Mouse (Mus musculus): Measurements from ENCODE around the gene Mkln1. TPM values are rescaled to one million over a fixed set of nuclear protein-coding genes. Genes with fewer than 3 reads are reported as not detected.

Gene Mkln1
- polyA plus RNA-seq, 1 experiment = 21.0 TPM

DNA sequence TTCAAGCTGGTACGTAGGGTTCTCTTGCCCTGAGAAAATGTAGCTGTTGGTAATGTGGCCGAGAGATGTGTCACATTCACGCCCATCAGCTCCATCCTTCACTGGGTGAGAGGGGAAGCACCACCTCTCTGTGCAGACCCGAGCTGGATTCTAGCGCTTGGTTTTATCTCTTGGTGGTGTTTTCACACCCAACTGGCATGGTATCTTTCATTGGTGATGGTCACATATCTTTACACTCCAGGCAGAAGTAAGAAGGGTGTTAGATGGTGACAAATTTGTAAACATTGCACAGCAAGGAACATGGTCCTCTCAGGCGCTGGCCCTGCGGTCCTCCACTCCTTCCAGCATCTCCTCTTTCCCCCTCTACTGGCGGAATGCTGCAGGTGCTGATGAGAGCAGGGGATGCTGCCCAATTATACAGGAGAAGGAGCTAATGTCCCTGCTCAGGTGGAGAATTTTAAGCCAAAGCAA is 120.5 kb downstream of the Mkln1 start:
- H3K4me3 ChIP-seq (ENCODE audit: extremely low read depth, insufficient read depth, insufficient read length) = no peak overlapping the region
- 80% methylated on average over 8 of the region's 8 CpGs for WGBS
- TF ChIP-seq CTCF (IDR thresholded peaks at IDR 0.05; ENCODE audit: extremely low read depth, insufficient read depth, insufficient read length, insufficient replicate concordance) (no peak), POLR2A (IDR thresholded peaks at IDR 0.05; ENCODE audit: low read depth, low read length) (no peak)

DNA sequence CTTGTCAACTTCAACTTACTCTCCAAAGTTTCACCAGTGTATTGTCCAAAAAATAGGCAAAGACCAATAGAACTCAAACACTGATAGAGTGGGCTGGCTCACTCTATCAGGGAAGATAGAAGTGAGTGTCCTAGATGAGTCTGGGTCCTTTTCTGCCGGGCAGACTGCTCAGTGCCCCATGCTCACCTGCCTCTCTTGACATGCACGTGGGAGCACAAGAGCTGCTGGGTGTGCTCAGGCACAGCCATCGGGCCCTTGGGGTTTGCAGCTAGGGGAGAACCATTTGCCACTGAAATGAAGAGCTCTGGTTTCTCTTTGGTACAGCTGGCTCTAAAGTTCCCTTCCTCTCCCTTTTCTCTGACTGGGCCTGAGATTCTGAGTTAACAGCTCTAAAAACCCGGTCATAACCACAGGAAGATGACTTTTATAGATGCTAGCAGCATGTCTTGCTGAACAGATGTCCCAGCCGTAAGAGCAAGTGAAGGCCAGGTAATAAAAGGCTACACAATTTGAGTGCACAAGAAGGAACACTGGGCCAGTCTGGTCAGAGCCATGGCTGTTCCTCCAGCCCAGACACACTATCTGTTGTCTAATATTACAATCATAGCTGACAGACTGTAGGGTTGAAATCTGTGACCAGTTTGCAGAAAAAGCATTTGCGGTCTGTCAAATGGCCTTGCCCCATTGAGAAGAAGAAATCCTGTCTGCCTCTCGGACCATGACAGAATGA is 122.1 kb downstream of the Mkln1 start:
- H3K4me3 ChIP-seq (ENCODE audit: extremely low read depth, insufficient read depth, insufficient read length) = no peak overlapping the region
- H3K4me1 ChIP-seq (ENCODE audit: control insufficient read depth, insufficient read depth, insufficient read length) = no peaks in the 10 kb centered on the region; the same call in 1 of the 2 replicates
- 54% methylated on average over 7 of the region's 7 CpGs for WGBS
- H3K27ac ChIP-seq (ENCODE audit: insufficient read depth, low read length) = no peak overlapping the region
- TF ChIP-seq CTCF (IDR thresholded peaks at IDR 0.05; ENCODE audit: extremely low read depth, insufficient read depth, insufficient read length, insufficient replicate concordance) = no peak
- no peak for TF ChIP-seq POLR2A (IDR thresholded peaks at IDR 0.05; ENCODE audit: low read depth, low read length)
- H3K36me3 ChIP-seq (ENCODE audit: control insufficient read depth, insufficient read depth, low read length) = no peaks in the 10 kb centered on the region
- no peaks in the 10 kb centered on the region for H3K27me3 ChIP-seq (ENCODE audit: control insufficient read depth, insufficient read depth, low read length)
- no peak for DNase-seq (ENCODE audit: low read depth in 1 of 2, low spot score in 2 of 2)

More for the DNA sequence above, 120.5 kb downstream of the Mkln1 start:
- DNase-seq (ENCODE audit: low read depth in 1 of 2, low spot score in 2 of 2) = no peak
- peaks cover 2% of the 10 kb centered on the region; the same call in 1 of the 2 replicates for H3K36me3 ChIP-seq (ENCODE audit: control insufficient read depth, insufficient read depth, low read length)
- no peaks in the 10 kb centered on the region; the same call in 1 of the 2 replicates for H3K4me1 ChIP-seq (ENCODE audit: control insufficient read depth, insufficient read depth, insufficient read length)
- H3K27ac ChIP-seq (ENCODE audit: insufficient read depth, low read length) = 0 out of 2 replicates have a peak overlapping the region, but pooled peaks have one; percentile 3
- no peaks in the 10 kb centered on the region for H3K27me3 ChIP-seq (ENCODE audit: control insufficient read depth, insufficient read depth, low read length)

DNA sequence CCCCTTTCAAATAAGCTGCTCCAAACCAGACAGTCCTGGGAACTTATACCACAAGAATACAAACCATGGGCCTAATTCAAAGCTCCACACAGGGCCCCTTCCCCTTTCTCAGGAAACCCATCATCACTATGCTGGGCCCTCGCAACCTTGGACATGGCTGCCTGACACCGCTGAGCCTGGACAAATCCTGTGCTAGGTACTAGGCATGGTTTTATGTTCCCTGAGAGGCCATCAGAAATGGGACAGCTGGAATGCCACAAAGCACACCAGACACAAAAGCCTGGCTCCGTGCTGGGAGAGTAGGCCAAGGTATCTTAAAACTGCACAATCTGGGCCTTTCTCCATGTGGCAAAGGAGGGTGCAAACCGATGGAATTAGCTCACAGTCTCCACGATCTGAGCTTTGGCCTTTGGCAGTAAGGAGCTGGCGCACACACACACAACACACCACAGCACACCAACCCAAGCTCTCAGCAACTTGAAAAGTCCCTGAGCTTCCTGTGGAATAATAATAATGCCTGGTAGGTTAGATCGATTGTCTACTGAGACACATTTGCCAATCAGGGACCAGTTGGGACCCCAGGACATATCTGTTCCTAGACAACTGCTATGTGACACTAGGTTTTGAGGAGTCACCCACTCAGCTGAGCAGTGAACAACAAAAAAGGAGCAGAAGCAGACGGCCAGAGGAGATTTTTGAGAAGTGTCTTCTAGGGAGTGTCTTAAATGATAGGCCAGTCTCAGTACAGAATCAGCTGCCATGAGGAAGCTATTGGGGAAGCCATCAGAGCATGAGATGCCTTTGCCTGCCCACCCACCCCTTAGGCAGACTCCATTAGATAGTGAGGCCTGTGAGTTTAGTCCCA is 123.2 kb downstream of the Mkln1 start:
- DNase-seq (ENCODE audit: low read depth in 1 of 2, low spot score in 2 of 2) = no peak
- WGBS = 87% methylated on average over 8 of the region's 8 CpGs
- no peaks in the 10 kb centered on the region for H3K27me3 ChIP-seq (ENCODE audit: control insufficient read depth, insufficient read depth, low read length)
- no peaks in the 10 kb centered on the region for H3K36me3 ChIP-seq (ENCODE audit: control insufficient read depth, insufficient read depth, low read length)
- no peak overlapping the region for H3K27ac ChIP-seq (ENCODE audit: insufficient read depth, low read length)
- H3K4me3 ChIP-seq (ENCODE audit: extremely low read depth, insufficient read depth, insufficient read length) = no peak overlapping the region
- H3K4me1 ChIP-seq (ENCODE audit: control insufficient read depth, insufficient read depth, insufficient read length) = no peaks in the 10 kb centered on the region; the same call in 1 of the 2 replicates
- TF ChIP-seq CTCF (IDR thresholded peaks at IDR 0.05; ENCODE audit: extremely low read depth, insufficient read depth, insufficient read length, insufficient replicate concordance) (no peak), POLR2A (IDR thresholded peaks at IDR 0.05; ENCODE audit: low read depth, low read length) (no peak)

DNA sequence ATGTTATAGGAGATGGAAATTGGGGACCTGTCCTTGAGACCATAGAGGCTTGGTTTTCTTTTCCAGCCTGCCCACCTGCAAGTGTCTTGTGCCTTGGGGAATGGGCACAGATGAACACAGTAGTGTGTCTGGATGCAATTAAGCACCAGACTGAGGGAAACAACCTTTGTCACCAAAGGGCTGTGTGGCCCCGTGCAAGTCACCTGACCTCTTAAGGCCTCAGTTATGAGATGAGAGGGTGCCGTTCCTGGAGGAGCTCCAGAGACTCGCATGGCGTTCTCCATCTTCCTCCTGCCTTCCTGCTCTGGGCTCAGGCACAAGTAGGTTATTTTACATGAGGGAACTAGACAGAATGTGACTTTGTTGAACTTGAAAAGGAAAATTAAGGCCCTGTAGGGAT is 123.9 kb downstream of the Mkln1 start:
- 91% methylated on average over 4 of the region's 4 CpGs for WGBS
- Histone ChIP-seq H3K27ac (ENCODE audit: insufficient read depth, low read length) (no peak overlapping the region), H3K36me3 (ENCODE audit: control insufficient read depth, insufficient read depth, low read length) (no peaks in the 10 kb centered on the region), H3K4me1 (ENCODE audit: control insufficient read depth, insufficient read depth, insufficient read length) (no peaks in the 10 kb centered on the region; the same call in 1 of the 2 replicates), H3K27me3 (ENCODE audit: control insufficient read depth, insufficient read depth, low read length) (no peaks in the 10 kb centered on the region), H3K4me3 (ENCODE audit: extremely low read depth, insufficient read depth, insufficient read length) (no peak overlapping the region)
- no peak for DNase-seq (ENCODE audit: low read depth in 1 of 2, low spot score in 2 of 2)
- TF ChIP-seq CTCF (IDR thresholded peaks at IDR 0.05; ENCODE audit: extremely low read depth, insufficient read depth, insufficient read length, insufficient replicate concordance) (no peak), POLR2A (IDR thresholded peaks at IDR 0.05; ENCODE audit: low read depth, low read length) (no peak)

DNA sequence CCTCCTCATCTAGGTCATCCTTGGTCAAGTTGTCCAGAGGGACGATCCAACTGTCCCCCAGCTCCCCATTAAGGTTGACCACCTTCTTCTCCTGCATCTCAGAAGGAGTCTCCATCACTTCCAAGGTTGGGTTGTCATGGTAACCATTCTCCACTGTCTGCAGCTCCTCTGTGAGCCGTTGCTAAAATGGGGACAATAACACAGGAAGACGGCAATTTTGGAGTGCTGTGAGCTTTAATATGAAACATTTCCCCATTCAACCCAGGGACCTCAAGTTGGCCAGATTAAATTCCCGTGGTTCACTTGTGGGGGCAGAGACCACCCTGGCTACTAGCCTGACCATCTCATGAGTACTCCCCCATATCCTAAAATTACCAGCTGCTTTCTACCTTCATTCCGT is 124.5 kb downstream of the Mkln1 start:
- 82% methylated on average over 5 of the region's 5 CpGs for WGBS
- H3K27me3 ChIP-seq (ENCODE audit: control insufficient read depth, insufficient read depth, low read length) = no peaks in the 10 kb centered on the region
- H3K27ac ChIP-seq (ENCODE audit: insufficient read depth, low read length) = no peak overlapping the region
- no peak for TF ChIP-seq POLR2A (IDR thresholded peaks at IDR 0.05; ENCODE audit: low read depth, low read length)
- TF ChIP-seq CTCF (IDR thresholded peaks at IDR 0.05; ENCODE audit: extremely low read depth, insufficient read depth, insufficient read length, insufficient replicate concordance) = no peak
- no peaks in the 10 kb centered on the region for H3K4me1 ChIP-seq (ENCODE audit: control insufficient read depth, insufficient read depth, insufficient read length)
- no peak for DNase-seq (ENCODE audit: low read depth in 1 of 2, low spot score in 2 of 2)
- no peak overlapping the region for H3K4me3 ChIP-seq (ENCODE audit: extremely low read depth, insufficient read depth, insufficient read length)
- H3K36me3 ChIP-seq (ENCODE audit: control insufficient read depth, insufficient read depth, low read length) = no peaks in the 10 kb centered on the region

DNA sequence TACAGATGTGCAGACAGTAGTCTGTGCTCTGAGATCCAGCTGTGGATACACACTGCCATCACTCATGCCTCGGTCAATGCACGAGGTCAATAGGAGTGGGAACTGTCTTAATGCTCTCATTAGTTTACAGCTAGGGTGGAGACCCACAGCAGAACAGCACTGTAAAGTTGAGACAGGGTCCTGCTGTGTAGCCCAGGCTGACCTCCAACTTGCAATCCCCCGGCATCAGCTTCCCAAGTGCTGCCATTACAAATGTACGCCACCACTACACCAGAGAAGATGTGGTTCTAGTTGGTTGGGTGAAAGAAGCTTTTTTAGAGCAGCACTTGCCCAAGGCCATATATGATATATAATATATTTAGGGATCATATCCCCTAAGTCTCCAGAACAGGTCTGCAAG is 125.1 kb downstream of the Mkln1 start:
- TF ChIP-seq POLR2A (IDR thresholded peaks at IDR 0.05; ENCODE audit: low read depth, low read length) (no peak), CTCF (IDR thresholded peaks at IDR 0.05; ENCODE audit: extremely low read depth, insufficient read depth, insufficient read length, insufficient replicate concordance) (no peak)
- WGBS = 95% methylated on average over 4 of the region's 4 CpGs

More for the DNA sequence above, 125.1 kb downstream of the Mkln1 start:
- no peak overlapping the region for H3K4me3 ChIP-seq (ENCODE audit: extremely low read depth, insufficient read depth, insufficient read length)
- no peaks in the 10 kb centered on the region for H3K4me1 ChIP-seq (ENCODE audit: control insufficient read depth, insufficient read depth, insufficient read length)
- no peak overlapping the region for H3K27ac ChIP-seq (ENCODE audit: insufficient read depth, low read length)
- no peaks in the 10 kb centered on the region for H3K36me3 ChIP-seq (ENCODE audit: control insufficient read depth, insufficient read depth, low read length)
- no peak for DNase-seq (ENCODE audit: low read depth in 1 of 2, low spot score in 2 of 2)
- H3K27me3 ChIP-seq (ENCODE audit: control insufficient read depth, insufficient read depth, low read length) = no peaks in the 10 kb centered on the region

All from spleen, adult 2 months (tissue).